Mouse (Mus musculus) liver, postnatal 0 days (tissue): ENCODE results near the gene Tspan4. TPM values are rescaled to one million over a fixed set of nuclear protein-coding genes. Genes with fewer than 3 reads are reported as not detected.

Source experiments
- ATAC-seq: fragments of 200-750 bp; cut with Nextera tagmentation; 2 replicates; pipeline ENCODE4 v1.8.0; 2017; ENCODE audit warnings: mild to moderate bottlenecking, moderate library complexity
- DNase-seq: peaks from one replicate; pipeline ENCODE4 v3.0.0-alpha.2; 2016
- H3K27ac ChIP-seq: fragments of 300-500 bp; sonication (generic); 2 replicates; pipeline ENCODE4 v1.5.1; 2014; ENCODE audit warnings: antibody characterized with exemption, moderate library complexity, mild to moderate bottlenecking, low read depth
- H3K27me3 ChIP-seq: fragments of 300-500 bp; sonication (generic); 2 replicates; pipeline ENCODE4 v1.6.1; 2014; ENCODE audit warnings: low read length, control low read depth, mixed read lengths; ENCODE audit not compliant: insufficient read depth
- H3K36me3 ChIP-seq: fragments of 300-500 bp; sonication (generic); replicated peaks from 2 replicates; pipeline ENCODE4 v1.6.1; 2014; ENCODE audit warnings: mild to moderate bottlenecking, control low read depth, low read length, moderate library complexity, mixed read lengths; ENCODE audit not compliant: insufficient read depth
- H3K4me1 ChIP-seq: fragments of 300-500 bp; sonication (generic); 2 replicates; pipeline ENCODE4 v1.6.1; 2014; ENCODE audit warnings: antibody characterized with exemption, mild to moderate bottlenecking, control low read depth; ENCODE audit not compliant: insufficient read depth
- H3K4me2 ChIP-seq: fragments of 300-500 bp; sonication (generic); 2 replicates; pipeline ENCODE4 v1.6.1; 2014; ENCODE audit warnings: low read depth, mild to moderate bottlenecking, low read length, moderate library complexity, mixed read lengths
- H3K4me3 ChIP-seq: fragments of 300-500 bp; sonication (generic); 2 replicates; pipeline ENCODE4 v1.5.1; 2014; ENCODE audit warnings: low read depth, low read length
- H3K9ac ChIP-seq: fragments of 300-500 bp; sonication (generic); replicated peaks from 2 replicates; pipeline ENCODE4 v1.6.1; 2014; ENCODE audit warnings: mild to moderate bottlenecking, moderate library complexity
- H3K9me3 ChIP-seq: fragments of 300-500 bp; sonication (generic); 2 replicates; pipeline ENCODE4 v1.6.1; 2016; ENCODE audit warnings: mild to moderate bottlenecking, control low read depth, low read length, mixed read lengths
- CTCF ChIP-seq: sonication (generic); IDR thresholded peaks from 2 replicates; pipeline ENCODE4 v1.5.1; 2016; ENCODE audit warnings: antibody characterized with exemption, low read depth
- EP300 ChIP-seq: IDR thresholded peaks from 2 replicates; pipeline ENCODE4 v1.6.1; 2016; ENCODE audit warnings: antibody characterized with exemption, low read depth, mild to moderate bottlenecking
- WGBS: fragments of 180-500 bp; shearing (Covaris S2); extraction: QIAGEN DNeasy Blood & Tissue Kit; methylation state at CpG from one replicate; pipeline ENCODE4 v1.1.7; 2014; ENCODE audit not compliant: insufficient replicate concordance; 5-methylcytosine and 5-hydroxymethylcytosine counted together
- polyA plus RNA-seq: library from polyadenylated mRNA; unstranded; fragments of >200 nt; fragmentation: Nextera tagmentation; extraction: Ambion mirVana; gene quantifications from 2 replicates; pipeline ENCODE4 v1.2.1, GENCODE M21; 2015

Tspan4 gene
- polyA plus RNA-seq, 1 experiment from 2014 or later, result 72.2 TPM

DNA sequence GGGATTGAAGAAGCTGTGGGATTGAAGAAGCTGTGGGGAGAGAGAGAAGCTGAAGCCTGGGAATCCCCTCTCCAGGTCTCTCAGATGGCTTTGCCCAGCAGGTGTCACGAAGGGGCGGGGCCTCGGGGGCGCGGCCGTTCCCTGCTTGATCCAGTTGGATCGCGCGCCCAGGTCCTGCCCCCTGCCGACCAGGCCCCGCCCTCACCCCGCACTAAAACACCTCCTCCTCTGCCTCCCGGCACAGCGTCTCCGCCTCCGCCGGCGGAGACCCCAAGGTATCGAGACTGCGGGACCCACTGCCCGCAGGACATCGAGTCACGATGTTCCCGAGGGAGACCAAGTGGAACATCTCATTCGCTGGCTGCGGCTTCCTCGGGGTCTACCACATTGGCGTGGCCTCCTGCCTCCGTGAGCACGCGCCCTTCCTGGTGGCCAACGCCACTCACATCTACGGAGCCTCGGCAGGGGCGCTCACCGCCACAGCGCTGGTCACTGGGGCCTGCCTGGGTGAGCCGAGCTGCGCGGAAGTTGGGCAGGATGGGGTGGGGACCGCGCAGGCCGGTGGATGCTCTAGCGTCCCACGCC is 20.0 kb upstream of the Tspan4 start, which contains the start of gene Pnpla2:
Gene Pnpla2, plus strand, starts transcription at position 232 of the 585 bp plus-strand sequence.
- peak; percentile 99 for DNase-seq
- ATAC-seq, result peak; percentile 86
- Histone ChIP-seq H3K36me3 (peaks cover 37% of the 10 kb centered on the region), H3K9me3 (no peaks in the 10 kb centered on the region), H3K27ac (peak within 1 kb of the TSS; percentile 99), H3K9ac (peak within 1 kb of the TSS; percentile 90), H3K4me3 (peak within 1 kb of the TSS; percentile 77), H3K4me1 (peaks cover 25% of the 10 kb centered on the region), H3K4me2 (peak within 1 kb of the TSS; percentile 93), H3K27me3 (no peaks in the 10 kb centered on the region)
- TF ChIP-seq EP300 (peak; percentile 22; the same call in 1 of the 2 replicates), CTCF (peak; percentile 48)
- WGBS, result under 1% methylated on average over 45 of the region's 45 CpGs

DNA sequence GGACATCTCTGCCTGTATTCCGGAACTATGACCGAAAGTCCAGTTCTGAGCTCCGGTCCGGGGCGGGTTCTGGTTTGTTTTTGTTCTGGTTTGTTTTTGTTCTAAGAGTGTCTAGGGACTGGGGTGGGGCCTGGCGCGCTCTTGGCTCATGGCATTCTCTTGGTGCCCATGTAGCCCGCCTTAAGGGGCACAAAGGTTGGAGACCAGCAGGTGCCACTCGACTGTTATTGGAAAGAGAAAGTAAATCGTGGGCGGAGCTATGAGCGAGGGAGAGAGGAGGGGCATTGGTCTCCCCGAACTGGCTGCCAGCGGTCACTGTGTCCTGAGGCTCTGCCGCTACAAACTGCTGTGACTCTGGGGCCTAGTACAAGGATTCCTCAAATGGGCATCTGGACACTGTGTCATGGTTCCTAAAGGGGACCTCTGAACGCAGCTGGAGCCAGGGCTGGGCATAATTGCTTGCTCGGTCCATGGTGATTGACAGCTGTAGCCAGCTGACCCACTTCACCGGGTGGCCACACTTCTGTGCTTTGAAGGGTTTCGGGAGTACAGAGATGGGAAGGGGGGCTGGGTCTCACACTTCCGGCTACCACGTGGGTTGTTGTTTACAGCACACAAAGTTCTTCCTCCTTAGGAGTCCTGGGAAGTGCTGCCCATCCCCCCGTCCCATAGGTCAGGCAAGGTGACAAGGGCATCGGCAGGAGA is 19.3 kb upstream of the Tspan4 start:
- peak; percentile 81 for DNase-seq
- TF ChIP-seq EP300 (peak; percentile 82), CTCF (no peak)
- ATAC-seq, result peak; percentile 60
- peak overlapping the region; percentile 77 for H3K4me3 ChIP-seq
- peaks cover 2% of the 10 kb centered on the region; the same call in 1 of the 2 replicates for H3K27me3 ChIP-seq
- 3% methylated on average over 23 of the region's 23 CpGs for WGBS
- H3K9me3 ChIP-seq, result no peaks in the 10 kb centered on the region
- H3K9ac ChIP-seq, result peak overlapping the region; percentile 90
- H3K27ac ChIP-seq, result peak overlapping the region; percentile 99
- H3K4me2 ChIP-seq, result peak overlapping the region; percentile 93
- peaks cover 38% of the 10 kb centered on the region for H3K36me3 ChIP-seq
- H3K4me1 ChIP-seq, result peaks cover 25% of the 10 kb centered on the region

DNA sequence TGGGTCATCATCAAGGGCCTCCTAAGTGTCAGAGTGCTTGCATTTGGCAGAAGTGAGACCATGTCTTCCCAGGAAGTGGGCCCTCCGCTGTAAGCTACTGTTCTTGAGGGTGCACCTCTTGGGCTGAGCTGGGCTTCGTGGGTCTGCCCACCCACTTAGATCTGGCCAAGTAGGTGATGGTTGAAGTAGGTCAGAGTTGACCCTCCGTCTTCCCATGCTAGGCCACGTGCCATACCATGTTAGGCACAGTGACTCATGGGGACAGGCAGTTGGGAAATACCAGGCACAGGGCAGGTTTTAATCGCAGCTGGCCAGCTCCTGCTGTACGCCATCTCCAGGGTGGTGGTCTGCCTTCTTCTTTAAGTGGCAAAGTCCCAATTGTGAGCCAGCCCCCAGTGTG is 18.3 kb upstream of the Tspan4 start:
- H3K9me3 ChIP-seq, result no peaks in the 10 kb centered on the region
- no peak for DNase-seq
- H3K27me3 ChIP-seq, result peaks cover 10% of the 10 kb centered on the region
- peak overlapping the region; percentile 90 for H3K9ac ChIP-seq
- 77% methylated on average over 6 of the region's 6 CpGs for WGBS
- H3K27ac ChIP-seq, result peak overlapping the region; percentile 99; the same call in 1 of the 2 replicates
- no peak for TF ChIP-seq EP300
- no peak for TF ChIP-seq CTCF
- H3K4me3 ChIP-seq, result peak overlapping the region; percentile 77
- H3K4me1 ChIP-seq, result peaks cover 28% of the 10 kb centered on the region
- ATAC-seq, result no peak
- peak overlapping the region; percentile 93 for H3K4me2 ChIP-seq
- peaks cover 33% of the 10 kb centered on the region for H3K36me3 ChIP-seq

DNA sequence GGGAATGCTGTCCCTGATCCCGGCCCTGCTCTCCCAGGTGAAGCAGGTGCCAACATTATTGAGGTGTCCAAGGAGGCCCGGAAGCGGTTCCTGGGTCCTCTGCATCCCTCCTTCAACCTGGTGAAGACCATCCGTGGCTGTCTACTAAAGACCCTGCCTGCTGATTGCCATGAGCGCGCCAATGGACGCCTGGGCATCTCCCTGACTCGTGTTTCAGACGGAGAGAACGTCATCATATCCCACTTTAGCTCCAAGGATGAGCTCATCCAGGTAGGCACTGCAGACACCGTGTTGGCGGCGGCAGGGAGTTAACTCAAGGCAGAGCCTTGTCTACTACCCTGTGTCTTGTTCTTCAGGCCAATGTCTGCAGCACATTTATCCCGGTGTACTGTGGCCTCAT is 17.8 kb upstream of the Tspan4 start:
- 87% methylated on average over 14 of the region's 14 CpGs for WGBS
- Histone ChIP-seq H3K27ac (no peak overlapping the region), H3K9me3 (no peaks in the 10 kb centered on the region), H3K36me3 (peaks cover 29% of the 10 kb centered on the region), H3K27me3 (peaks cover 15% of the 10 kb centered on the region), H3K4me1 (peaks cover 30% of the 10 kb centered on the region), H3K4me3 (no peak overlapping the region), H3K9ac (no peak overlapping the region), H3K4me2 (peak overlapping the region; percentile 93; the same call in 1 of the 2 replicates)
- no peak for ATAC-seq
- TF ChIP-seq CTCF, result no peak
- no peak for TF ChIP-seq EP300
- DNase-seq, result no peak

DNA sequence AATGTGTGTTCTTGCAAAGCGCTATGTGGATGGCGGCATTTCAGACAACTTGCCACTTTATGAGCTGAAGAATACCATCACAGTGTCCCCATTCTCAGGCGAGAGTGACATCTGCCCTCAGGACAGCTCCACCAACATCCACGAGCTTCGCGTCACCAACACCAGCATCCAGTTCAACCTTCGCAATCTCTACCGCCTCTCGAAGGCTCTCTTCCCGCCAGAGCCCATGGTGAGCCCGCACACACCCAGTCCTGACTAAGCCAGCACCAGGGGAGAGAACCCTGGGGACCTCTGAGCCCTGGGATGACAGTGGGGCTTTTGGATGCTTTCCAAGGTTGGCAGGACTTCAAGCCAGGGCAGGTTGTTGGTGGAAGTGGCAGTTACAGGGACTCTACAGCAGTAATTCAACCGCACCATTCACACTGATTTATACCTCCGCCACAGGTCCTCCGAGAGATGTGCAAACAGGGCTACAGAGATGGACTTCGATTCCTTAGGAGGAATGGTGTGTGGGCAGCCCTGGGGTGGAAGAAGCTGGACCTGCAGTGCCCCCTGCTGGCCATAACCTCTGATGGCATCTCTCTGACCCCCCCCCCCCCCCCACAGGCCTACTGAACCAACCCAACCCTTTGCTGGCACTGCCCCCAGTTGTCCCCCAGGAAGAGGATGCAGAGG is 16.9 kb upstream of the Tspan4 start:
- Histone ChIP-seq H3K9ac (no peak overlapping the region), H3K36me3 (peaks cover 29% of the 10 kb centered on the region), H3K4me1 (peaks cover 30% of the 10 kb centered on the region), H3K4me3 (no peak overlapping the region), H3K9me3 (no peaks in the 10 kb centered on the region), H3K27ac (no peak overlapping the region), H3K27me3 (peaks cover 23% of the 10 kb centered on the region), H3K4me2 (no peak overlapping the region)
- WGBS, result 80% methylated on average over 15 of the region's 15 CpGs
- TF ChIP-seq CTCF (peak; percentile 75), EP300 (no peak)
- peak; percentile 82 for DNase-seq
- ATAC-seq, result no peak

DNA sequence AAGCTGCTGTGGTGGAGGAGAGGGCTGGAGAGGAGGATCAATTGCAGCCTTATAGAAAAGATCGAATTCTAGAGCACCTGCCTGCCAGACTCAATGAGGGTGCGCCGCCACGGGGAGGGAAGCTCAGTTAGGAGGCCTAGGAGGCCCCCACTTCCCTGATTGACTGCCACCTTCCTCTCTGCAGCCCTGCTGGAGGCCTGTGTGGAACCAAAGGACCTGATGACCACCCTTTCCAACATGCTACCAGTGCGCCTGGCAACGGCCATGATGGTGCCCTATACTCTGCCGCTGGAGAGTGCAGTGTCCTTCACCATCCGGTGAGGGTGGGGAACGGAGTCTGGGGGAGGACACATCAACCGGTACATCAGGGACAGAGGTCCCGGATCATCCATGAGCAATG is 16.4 kb upstream of the Tspan4 start:
- TF ChIP-seq CTCF (no peak), EP300 (no peak)
- 88% methylated on average over 11 of the region's 11 CpGs for WGBS
- Histone ChIP-seq H3K27ac (no peak overlapping the region), H3K9ac (no peak overlapping the region), H3K9me3 (no peaks in the 10 kb centered on the region), H3K4me3 (no peak overlapping the region), H3K27me3 (peaks cover 29% of the 10 kb centered on the region), H3K36me3 (peaks cover 29% of the 10 kb centered on the region), H3K4me1 (peaks cover 30% of the 10 kb centered on the region), H3K4me2 (no peak overlapping the region)
- ATAC-seq (no peak), DNase-seq (no peak)
